Mouse (Mus musculus) CH12.LX (cell line): ENCODE results near the gene Krtap10-10. TPM values are rescaled to one million over a fixed set of nuclear protein-coding genes. Genes with fewer than 3 reads are reported as not detected.

Source experiments
- DNase-seq: peaks from one replicate; pipeline ENCODE4 v3.0.0-alpha.2; 2013; ENCODE audit errors: extremely low read depth
- H3K27ac ChIP-seq: 2 replicates; pipeline ENCODE4 v1.5.1; 2012; ENCODE audit warnings: low read depth, mild to moderate bottlenecking, control low read depth, moderate library complexity; ENCODE audit not compliant: insufficient read depth
- H3K27me3 ChIP-seq: replicated peaks from 2 replicates; pipeline ENCODE3; 2012; ENCODE audit warnings: inconsistent platforms
- H3K36me3 ChIP-seq, 2 experiments: replicated peaks in 1 of 2; 2 replicates each; pipeline versions ENCODE3 to v1.6.1; 2012; ENCODE audit warnings: inconsistent platforms in 1 of 2, low read length in 1 of 2, mild to moderate bottlenecking in 1 of 2, mixed read lengths in 1 of 2, moderate library complexity in 1 of 2; ENCODE audit not compliant: control insufficient read depth in 1 of 2, insufficient read depth in 1 of 2
- H3K4me1 ChIP-seq, 2 experiments: 2 replicates each; pipeline ENCODE4 v1.6.1; 2012; ENCODE audit warnings: inconsistent platforms in 1 of 2, moderate library complexity in 1 of 2; ENCODE audit not compliant: insufficient read depth in 2 of 2, control insufficient read depth in 1 of 2
- H3K4me2 ChIP-seq: 2 replicates; pipeline ENCODE4 v1.6.1; 2012; ENCODE audit warnings: low read depth, mild to moderate bottlenecking, control low read depth; ENCODE audit not compliant: poor library complexity, insufficient read depth, severe bottlenecking
- H3K4me3 ChIP-seq, 3 experiments: fragments of 150-350 bp in 1 of 3; sonication (generic) in 1 of 3; replicated peaks in 1 of 3; 2 replicates each; pipeline versions ENCODE3 to v1.5.1; 2011 to 2012; ENCODE audit warnings: low read depth in 2 of 3, low read length in 2 of 3, mild to moderate bottlenecking in 2 of 3, moderate library complexity in 2 of 3, control low read depth in 1 of 3, improper control_type of control experiment in 1 of 3, inconsistent platforms in 1 of 3, mixed read lengths in 1 of 3; ENCODE audit not compliant: poor library complexity in 1 of 3
- H3K79me2 ChIP-seq: replicated peaks from 2 replicates; pipeline ENCODE4 v1.6.1; 2012; ENCODE audit warnings: mild to moderate bottlenecking, moderate library complexity; ENCODE audit not compliant: control insufficient read depth, poor library complexity, insufficient read depth, severe bottlenecking; ENCODE audit errors: extremely low read depth
- H3K9ac ChIP-seq: 2 replicates; pipeline ENCODE4 v1.6.1; 2012; ENCODE audit warnings: low read depth, mild to moderate bottlenecking, control low read depth, moderate library complexity; ENCODE audit not compliant: insufficient read depth
- H3K9me3 ChIP-seq: replicated peaks from 2 replicates; pipeline ENCODE3; 2012; ENCODE audit warnings: low read length, inconsistent platforms, mixed read lengths
- BHLHE40 ChIP-seq: IDR thresholded peaks from 2 replicates; pipeline ENCODE4 v1.6.1; 2011; ENCODE audit warnings: mild to moderate bottlenecking, low read depth, low read length, improper control_type of control experiment
- CHD1 ChIP-seq: IDR thresholded peaks from 2 replicates; pipeline ENCODE4 v1.6.1; 2012; ENCODE audit warnings: low read depth, low read length, improper control_type of control experiment, inconsistent platforms
- CHD2 ChIP-seq: IDR thresholded peaks from 2 replicates; pipeline ENCODE4 v1.6.1; 2011; ENCODE audit warnings: low read length, improper control_type of control experiment
- CTCF ChIP-seq, 2 experiments: IDR thresholded peaks in 1 of 2; conservative IDR thresholded peaks in 1 of 2; 2 replicates each; pipeline ENCODE4 v1.5.1; 2011 to 2012; ENCODE audit warnings: low read depth in 2 of 2, low read length in 2 of 2, improper control_type of control experiment in 1 of 2, inconsistent platforms in 1 of 2, mild to moderate bottlenecking in 1 of 2, moderate library complexity in 1 of 2
- E2F4 ChIP-seq: IDR thresholded peaks from 2 replicates; pipeline ENCODE4 v1.6.1; 2011; ENCODE audit warnings: low read depth, low read length, improper control_type of control experiment; ENCODE audit not compliant: insufficient replicate concordance
- ELF1 ChIP-seq: IDR thresholded peaks from 2 replicates; pipeline ENCODE4 v1.6.1; 2014; ENCODE audit warnings: low read depth, mild to moderate bottlenecking, inconsistent platforms, low read length, improper control_type of control experiment
- ETS1 ChIP-seq: conservative IDR thresholded peaks from 2 replicates; pipeline ENCODE4 v1.6.1; 2012; ENCODE audit warnings: low read depth, mild to moderate bottlenecking, inconsistent platforms, low read length, improper control_type of control experiment, moderate library complexity
- JUND ChIP-seq: conservative IDR thresholded peaks from 2 replicates; pipeline ENCODE4 v1.6.1; 2011; ENCODE audit warnings: low read depth, low read length, improper control_type of control experiment
- KAT2A ChIP-seq: IDR thresholded peaks from 2 replicates; pipeline ENCODE4 v1.6.1; 2012; ENCODE audit warnings: low read length, improper control_type of control experiment, inconsistent platforms; ENCODE audit not compliant: insufficient replicate concordance
- MAFK ChIP-seq: IDR thresholded peaks from 2 replicates; pipeline ENCODE4 v1.6.1; 2011; ENCODE audit warnings: low read length, improper control_type of control experiment; ENCODE audit not compliant: insufficient replicate concordance
- MAX ChIP-seq: IDR thresholded peaks from 2 replicates; pipeline ENCODE4 v1.6.1; 2011; ENCODE audit warnings: low read length, improper control_type of control experiment
- MAZ ChIP-seq: IDR thresholded peaks from 2 replicates; pipeline ENCODE4 v1.6.1; 2012; ENCODE audit warnings: low read depth, mild to moderate bottlenecking, inconsistent platforms, low read length, improper control_type of control experiment, moderate library complexity
- MEF2A ChIP-seq: IDR thresholded peaks from 2 replicates; pipeline ENCODE4 v1.6.1; 2014; ENCODE audit warnings: low read depth, mild to moderate bottlenecking, inconsistent platforms, low read length, improper control_type of control experiment, borderline replicate concordance
- MXI1 ChIP-seq: IDR thresholded peaks from 2 replicates; pipeline ENCODE4 v1.6.1; 2011; ENCODE audit warnings: mild to moderate bottlenecking, low read depth, low read length, improper control_type of control experiment
- MYC ChIP-seq: IDR thresholded peaks from 2 replicates; pipeline ENCODE4 v1.6.1; 2011; ENCODE audit warnings: low read depth, mild to moderate bottlenecking, improper control_type of control experiment, low read length
- NELFE ChIP-seq: IDR thresholded peaks from 2 replicates; pipeline ENCODE4 v1.6.1; 2011; ENCODE audit warnings: low read depth, low read length, improper control_type of control experiment
- PAX5 ChIP-seq: IDR thresholded peaks from 2 replicates; pipeline ENCODE4 v1.6.1; 2012; ENCODE audit warnings: low read length, inconsistent platforms, mixed read lengths
- POLR2AphosphoS2 ChIP-seq: IDR thresholded peaks from 2 replicates; pipeline ENCODE4 v1.6.1; 2011; ENCODE audit warnings: low read depth, low read length, improper control_type of control experiment
- RAD21 ChIP-seq: IDR thresholded peaks from 2 replicates; pipeline ENCODE4 v1.6.1; 2011; ENCODE audit warnings: low read depth, mild to moderate bottlenecking, low read length, improper control_type of control experiment, moderate library complexity
- RCOR1 ChIP-seq: conservative IDR thresholded peaks from 2 replicates; pipeline ENCODE4 v1.6.1; 2012; ENCODE audit warnings: low read depth, mild to moderate bottlenecking, inconsistent platforms, low read length, improper control_type of control experiment
- SIN3A ChIP-seq: IDR thresholded peaks from 2 replicates; pipeline ENCODE4 v1.6.1; 2012; ENCODE audit warnings: low read length, improper control_type of control experiment, inconsistent platforms
- SMC3 ChIP-seq: IDR thresholded peaks from 2 replicates; pipeline ENCODE4 v1.6.1; 2011; ENCODE audit warnings: low read depth, low read length, improper control_type of control experiment
- TCF12 ChIP-seq: IDR thresholded peaks from 2 replicates; pipeline ENCODE4 v1.6.1; 2014; ENCODE audit warnings: low read depth, mild to moderate bottlenecking, inconsistent platforms, low read length, improper control_type of control experiment
- UBTF ChIP-seq: IDR thresholded peaks from 2 replicates; pipeline ENCODE4 v1.6.1; 2012; ENCODE audit warnings: low read depth, mild to moderate bottlenecking, inconsistent platforms, low read length, improper control_type of control experiment, moderate library complexity
- USF1 ChIP-seq: IDR thresholded peaks from 2 replicates; pipeline ENCODE4 v1.6.1; 2014; ENCODE audit warnings: low read depth, mild to moderate bottlenecking, inconsistent platforms, low read length, improper control_type of control experiment
- ZC3H11A ChIP-seq: IDR thresholded peaks from 2 replicates; pipeline ENCODE4 v1.6.1; 2012; ENCODE audit warnings: low read depth, mild to moderate bottlenecking, inconsistent platforms, low read length, improper control_type of control experiment
- ZKSCAN1 ChIP-seq: IDR thresholded peaks from 2 replicates; pipeline ENCODE4 v1.6.1; 2012; ENCODE audit warnings: low read depth, inconsistent platforms, low read length, improper control_type of control experiment, borderline replicate concordance
- ZMIZ1 ChIP-seq: IDR thresholded peaks from 2 replicates; pipeline ENCODE4 v1.6.1; 2012; ENCODE audit warnings: low read depth, mild to moderate bottlenecking, inconsistent platforms, low read length, improper control_type of control experiment
- ZNF384 ChIP-seq: IDR thresholded peaks from 2 replicates; pipeline ENCODE4 v1.6.1; 2012; ENCODE audit warnings: low read depth, low read length, improper control_type of control experiment, inconsistent platforms
- dilution Hi-C: fragments of 300-500 bp; cut with MboI; formaldehyde crosslinking; loops from 2 replicates; pipeline ENCODE4 v1.14.3; 2020; ENCODE audit warnings: low sequenced_read_pairs; ENCODE audit not compliant: extremely low pct_unique_long_range_greater_than_20kb, extremely low pct_ligation_motif_present
- in situ Hi-C: fragments of 300-500 bp; cut with MboI; formaldehyde crosslinking; loops from 3 replicates; pipeline ENCODE4 v1.14.3; 2019; ENCODE audit warnings: low sequenced_read_pairs, low pct_ligation_motif_present, low pct_unique_long_range_greater_than_20kb, mixed read lengths
- polyA plus RNA-seq: library from polyadenylated mRNA; unstranded; fragments of >175 nt; gene quantifications from 2 replicates; pipeline ENCODE4 v1.2.1, GENCODE M21; 2012; ENCODE audit warnings: low read depth; ENCODE audit not compliant: insufficient read length
- total RNA-seq, 2 experiments: library from RNA; depleted of rRNA; stranded (reverse); fragments of 300-350 nt in 1 of 2; fragments of >200 nt in 1 of 2; gene quantifications; 2 replicates each; pipeline ENCODE4 v1.2.3; 2012 to 2014

Krtap10-10 gene
- total and polyA plus RNA-seq, 3 experiments = not detected

- no peak overlapping the region for H3K4me3 ChIP-seq
- in situ Hi-C loops = no loop called here
- no peak for DNase-seq
- H3K9ac ChIP-seq = no peak overlapping the region
- peaks cover 59% of the 10 kb centered on the region for H3K27me3 ChIP-seq
- H3K36me3 ChIP-seq = no peaks in the 10 kb centered on the region
- TF ChIP-seq PAX5 (no peak), MYC (no peak), ZMIZ1 (no peak), POLR2AphosphoS2 (no peak), JUND (no peak), MEF2A (no peak), SMC3 (no peak), USF1 (no peak), ZKSCAN1 (no peak), MAFK (no peak), MXI1 (no peak), CHD2 (no peak), ETS1 (no peak), ZC3H11A (no peak), CTCF (conservative IDR thresholded peaks at IDR 0.05 in 1 of 2, IDR thresholded peaks at IDR 0.05 in 1 of 2; ENCODE audit: low read depth in 2 of 2, low read length in 2 of 2) (no peak), RCOR1 (no peak), RAD21 (no peak)
- no peaks in the 10 kb centered on the region for H3K4me1 ChIP-seq
- H3K79me2 ChIP-seq = no peaks in the 10 kb centered on the region
- peaks cover 14% of the 10 kb centered on the region for H3K9me3 ChIP-seq
- no peak overlapping the region for H3K27ac ChIP-seq
- dilution Hi-C loops = no loop called here
- H3K4me2 ChIP-seq = no peak overlapping the region
Observed at GRCm38 (mm10) chr10:77839006-77839405, 3.3 kb downstream of the Krtap10-10 start.

- no peak for TF ChIP-seq KAT2A
- TF ChIP-seq E2F4 = no peak
- TF ChIP-seq MXI1 = no peak
- no peak for TF ChIP-seq ELF1
- no peak for TF ChIP-seq ETS1
- TF ChIP-seq MAZ = no peak
- no peak for TF ChIP-seq MYC
- no peak for TF ChIP-seq MAX
- no peak for TF ChIP-seq SIN3A
- TF ChIP-seq ZNF384 = no peak
- TF ChIP-seq BHLHE40 = no peak
- no peak for TF ChIP-seq RCOR1
- no peak for TF ChIP-seq ZC3H11A
- TF ChIP-seq TCF12 = no peak
- no peak for TF ChIP-seq UBTF
- TF ChIP-seq NELFE = no peak
- TF ChIP-seq CHD1 = no peak
- no peak for DNase-seq
- Histone ChIP-seq H3K27me3 (peaks cover 68% of the 10 kb centered on the region), H3K9me3 (peaks cover 29% of the 10 kb centered on the region), H3K4me1 (no peaks in the 10 kb centered on the region), H3K36me3 (no peaks in the 10 kb centered on the region), H3K4me2 (no peak within 1 kb of the TSS), H3K4me3 (no peak within 1 kb of the TSS), H3K9ac (no peak within 1 kb of the TSS), H3K27ac (no peak within 1 kb of the TSS), H3K79me2 (no peaks in the 10 kb centered on the region)
- dilution Hi-C loops (no loop called here), in situ Hi-C loops (no loop called here)
Observed at GRCm38 (mm10) chr10:77846503-77846902, 10.8 kb downstream of the Krtap10-10 start, which contains the start of gene Gm36176. Gene Gm36176, plus strand, starts transcription at chr10:77846803.
